Comparison of ENCODE assay signal across 8 mouse cellular contexts in genomic region chr17:45594195-45594594, GRCm38 (mm10). TPM values are rescaled to one million over a fixed set of nuclear protein-coding genes. Genes with fewer than 3 reads are reported as not detected.
DNase-seq lines count a peak whose midpoint lies in the region; ATAC-seq and TF ChIP-seq lines count a peak whose summit lies in the region.

No protein-coding gene starts in this region.

- WGBS in kidney, adult 2 months: 56% methylated on average over 8 of the region's 8 CpGs
- 43% methylated on average over 8 of the region's 8 CpGs for WGBS in hindbrain, embryonic 12.5 days
- 42% methylated on average over 8 of the region's 8 CpGs for WGBS in midbrain, embryonic 10.5 days

- ATAC-seq in hindbrain, embryonic 12.5 days (ENCODE audit: low FRiP score): no peak
- ATAC-seq in inflammation-experienced regulatory T-cells, adult 6 months: no peak

- peak overlapping the region; percentile 12; the same call in 1 of the 2 replicates for H3K4me3 ChIP-seq in kidney, adult 2 months (ENCODE audit: insufficient read depth, low read depth, low read length)
- H3K4me3 ChIP-seq in bone marrow macrophage, adult 2 months (ENCODE audit: insufficient read depth, low read length): peak overlapping the region; percentile 84
- H3K4me3 ChIP-seq in hindbrain, embryonic 12.5 days: 0 out of 2 replicates have a peak overlapping the region, but pooled peaks have one; percentile 48
- H3K4me3 ChIP-seq in midbrain, embryonic 10.5 days: peak overlapping the region; percentile 66

- H3K27me3 ChIP-seq in kidney, adult 2 months (replicated peaks; ENCODE audit: control insufficient read depth, insufficient read depth, low read length): no peaks in the 10 kb centered on the region
- peaks cover 30% of the 10 kb centered on the region for H3K27me3 ChIP-seq in hindbrain, embryonic 12.5 days
- peaks cover 77% of the 10 kb centered on the region for H3K27me3 ChIP-seq in midbrain, embryonic 10.5 days (ENCODE audit: low read depth, poor library complexity, severe bottlenecking)

- no peak overlapping the region for H3K9ac ChIP-seq in hindbrain, embryonic 12.5 days

- TF ChIP-seq CTCF in kidney, adult 2 months (conservative IDR thresholded peaks at IDR 0.05; ENCODE audit: insufficient read depth, insufficient read length, low read depth, low read length): no peak
- no peak for TF ChIP-seq CTCF in bone marrow macrophage, adult 2 months (IDR thresholded peaks at IDR 0.05; ENCODE audit: low read depth, low read length)

- no peak for TF ChIP-seq POLR2A in kidney, adult 2 months (IDR thresholded peaks at IDR 0.05; ENCODE audit: low read depth, low read length)
- no peak for TF ChIP-seq POLR2A in bone marrow macrophage, adult 2 months (IDR thresholded peaks at IDR 0.05; ENCODE audit: borderline replicate concordance, low read depth, low read length)

- H3K9me3 ChIP-seq in hindbrain, embryonic 12.5 days (replicated peaks): no peaks in the 10 kb centered on the region
- no peaks in the 10 kb centered on the region for H3K9me3 ChIP-seq in midbrain, embryonic 10.5 days (replicated peaks)

- H3K4me1 ChIP-seq in kidney, adult 2 months (ENCODE audit: control insufficient read depth, insufficient read depth, low read length): peaks cover 28% of the 10 kb centered on the region
- peaks cover 53% of the 10 kb centered on the region for H3K4me1 ChIP-seq in bone marrow macrophage, adult 2 months (ENCODE audit: control insufficient read depth, insufficient read depth, low read length)
- peaks cover 51% of the 10 kb centered on the region for H3K4me1 ChIP-seq in hindbrain, embryonic 12.5 days
- peaks cover 84% of the 10 kb centered on the region for H3K4me1 ChIP-seq in midbrain, embryonic 10.5 days

- H3K36me3 ChIP-seq in kidney, adult 2 months (ENCODE audit: control insufficient read depth, insufficient read depth, low read length): no peaks in the 10 kb centered on the region
- no peaks in the 10 kb centered on the region for H3K36me3 ChIP-seq in hindbrain, embryonic 12.5 days
- peaks cover 13% of the 10 kb centered on the region for H3K36me3 ChIP-seq in midbrain, embryonic 10.5 days

- no peak for DNase-seq in kidney, adult 2 months
- no peak for DNase-seq in kidney, postnatal 4 days
- DNase-seq in midbrain, embryonic 10.5 days (ENCODE audit: low spot score): no peak
- DNase-seq in gastrocnemius, postnatal 36 days: no peak
- DNase-seq in spleen, adult 12 weeks (ENCODE audit: low spot score): no peak

- no peak overlapping the region for H3K27ac ChIP-seq in kidney, adult 2 months (ENCODE audit: insufficient read depth, low read depth, low read length)
- no peak overlapping the region for H3K27ac ChIP-seq in bone marrow macrophage, adult 2 months (ENCODE audit: insufficient read depth, low read depth, low read length)
- no peak overlapping the region for H3K27ac ChIP-seq in hindbrain, embryonic 12.5 days
- H3K27ac ChIP-seq in midbrain, embryonic 10.5 days (replicated peaks): no peak overlapping the region

- intact Hi-C loops in gastrocnemius, postnatal 36 days (cut with DNase I): no loop called here

- H3K4me2 ChIP-seq in hindbrain, embryonic 12.5 days (replicated peaks): peak overlapping the region; percentile 86

RNA-seq across cellular contexts. Expression of gene Slc29a1, which starts 5.2 kb away (rescaled TPM):
- polyA plus RNA-seq in kidney, adult 2 months (2012; rRNA removed): 89.5 and 90.4 TPM in 2 replicates
- polyA plus RNA-seq in bone marrow macrophage, adult 2 months (2012; ENCODE audit: insufficient read depth, insufficient read length, missing spikeins): 88.6 and 93.9 TPM in 2 replicates
- 44.4 and 47.2 TPM in 2 replicates for polyA plus RNA-seq in hindbrain, embryonic 12.5 days (2016; fragmentation: Nextera tagmentation; extraction: Ambion mirVana)
- polyA plus RNA-seq in midbrain, embryonic 10.5 days (2016; fragmentation: Nextera tagmentation; extraction: Ambion mirVana): 62.9 and 70.6 TPM in 2 replicates
- polyA plus RNA-seq in inflammation-experienced regulatory T-cells, adult 6 months (2017; shearing (Covaris generic)): 100 to 1,000 TPM in 2 of 3 experiments, 10 to 100 TPM in 1; 72.2 to 131 (median 109) TPM
- 10 to 100 TPM; 30.3 to 35.8 TPM for total RNA-seq in gastrocnemius, postnatal 36 days (2021)

RNA-seq across cellular contexts. Expression of gene Mymx, which starts 7.7 kb away (rescaled TPM):
- 6.4 and 7.1 TPM in 2 replicates for polyA plus RNA-seq in kidney, adult 2 months (2012; rRNA removed)
- polyA plus RNA-seq in bone marrow macrophage, adult 2 months (2012; ENCODE audit: insufficient read depth, insufficient read length, missing spikeins): not detected in 2 replicates
- 1.6 and 5.0 TPM in 2 replicates for polyA plus RNA-seq in hindbrain, embryonic 12.5 days (2016; fragmentation: Nextera tagmentation; extraction: Ambion mirVana)
- polyA plus RNA-seq in midbrain, embryonic 10.5 days (2016; fragmentation: Nextera tagmentation; extraction: Ambion mirVana): 0.21 and 0.39 TPM in 2 replicates
- not detected for polyA plus RNA-seq in inflammation-experienced regulatory T-cells, adult 6 months (2017; shearing (Covaris generic))
- 1 to 10 TPM in 1 of 2 experiments, under 1 TPM in 1; 0.33 to 1.2 TPM for total RNA-seq in gastrocnemius, postnatal 36 days (2021)

RNA-seq across cellular contexts. Expression of gene Hsp90ab1, which starts 21.1 kb away (rescaled TPM):
- 369 and 408 TPM in 2 replicates for polyA plus RNA-seq in kidney, adult 2 months (2012; rRNA removed)
- polyA plus RNA-seq in bone marrow macrophage, adult 2 months (2012; ENCODE audit: insufficient read depth, insufficient read length, missing spikeins): 586 and 617 TPM in 2 replicates
- polyA plus RNA-seq in hindbrain, embryonic 12.5 days (2016; fragmentation: Nextera tagmentation; extraction: Ambion mirVana): 1,350 and 1,487 TPM in 2 replicates
- 1,780 and 2,044 TPM in 2 replicates for polyA plus RNA-seq in midbrain, embryonic 10.5 days (2016; fragmentation: Nextera tagmentation; extraction: Ambion mirVana)
- polyA plus RNA-seq in inflammation-experienced regulatory T-cells, adult 6 months (2017; shearing (Covaris generic)): 1,000 to 10,000 TPM in 1 of 3 experiments, 100 to 1,000 TPM in 2; 939 to 1,028 (median 983) TPM
- total RNA-seq in gastrocnemius, postnatal 36 days (2021): 100 to 1,000 TPM; 866 to 924 TPM

RNA-seq across cellular contexts. Expression of gene Slc35b2, which starts 30.5 kb away (rescaled TPM):
- polyA plus RNA-seq in kidney, adult 2 months (2012; rRNA removed): 75.5 and 96.1 TPM in 2 replicates
- polyA plus RNA-seq in bone marrow macrophage, adult 2 months (2012; ENCODE audit: insufficient read depth, insufficient read length, missing spikeins): 73.7 and 83.1 TPM in 2 replicates
- polyA plus RNA-seq in hindbrain, embryonic 12.5 days (2016; fragmentation: Nextera tagmentation; extraction: Ambion mirVana): 90.6 and 92.4 TPM in 2 replicates
- polyA plus RNA-seq in midbrain, embryonic 10.5 days (2016; fragmentation: Nextera tagmentation; extraction: Ambion mirVana): 122 and 124 TPM in 2 replicates
- polyA plus RNA-seq in inflammation-experienced regulatory T-cells, adult 6 months (2017; shearing (Covaris generic)): 10 to 100 TPM; 30.2 to 38.1 (median 32.6) TPM
- 10 to 100 TPM; 17.3 to 21.4 TPM for total RNA-seq in gastrocnemius, postnatal 36 days (2021)

RNA-seq across cellular contexts. Expression of gene Nfkbie, which starts 38.7 kb away (rescaled TPM):
- 4.3 and 5.8 TPM in 2 replicates for polyA plus RNA-seq in kidney, adult 2 months (2012; rRNA removed)
- polyA plus RNA-seq in bone marrow macrophage, adult 2 months (2012; ENCODE audit: insufficient read depth, insufficient read length, missing spikeins): 27.0 and 30.8 TPM in 2 replicates
- 7.0 and 7.7 TPM in 2 replicates for polyA plus RNA-seq in hindbrain, embryonic 12.5 days (2016; fragmentation: Nextera tagmentation; extraction: Ambion mirVana)
- polyA plus RNA-seq in midbrain, embryonic 10.5 days (2016; fragmentation: Nextera tagmentation; extraction: Ambion mirVana): 8.6 and 9.2 TPM in 2 replicates
- polyA plus RNA-seq in inflammation-experienced regulatory T-cells, adult 6 months (2017; shearing (Covaris generic)): 10 to 100 TPM; 35.1 to 44.1 (median 43.1) TPM
- under 1 TPM; 0.64 to 0.79 TPM for total RNA-seq in gastrocnemius, postnatal 36 days (2021)

Comparison
In these comparisons a context has a peak if more than half of its experiments do, and no peak if none do; other contexts are left out.
1. H3K4me3 ChIP-seq: peak in every context shown above with its lines; median percentile 84 in bone marrow macrophage, adult 2 months; 66 in midbrain, embryonic 10.5 days; 48 in hindbrain, embryonic 12.5 days; 12 in kidney, adult 2 months.